Mouse (Mus musculus): ENCODE data around the gene Bok.

Gene Bok

DNA sequence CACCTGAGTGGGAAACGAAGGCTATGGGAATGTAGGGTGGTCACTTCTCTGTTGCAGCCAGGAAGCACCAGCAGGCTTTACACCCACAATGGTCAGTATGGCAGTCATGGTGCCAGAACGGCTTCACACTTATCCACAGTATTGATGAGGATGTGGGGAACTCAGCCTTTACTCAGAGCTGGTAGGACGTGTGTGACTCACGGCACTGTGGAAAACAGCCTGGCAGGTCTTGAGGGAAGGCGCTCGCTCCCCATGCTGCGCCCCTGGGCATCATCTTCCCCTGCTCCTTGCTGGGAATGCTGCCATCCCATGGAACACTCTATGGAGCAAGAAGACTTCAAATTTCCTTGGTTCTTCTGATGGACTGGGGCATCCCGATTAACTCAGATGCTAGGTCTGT lies 5.6 kb downstream of the Bok start:
- DNase-seq: no peak

DNA sequence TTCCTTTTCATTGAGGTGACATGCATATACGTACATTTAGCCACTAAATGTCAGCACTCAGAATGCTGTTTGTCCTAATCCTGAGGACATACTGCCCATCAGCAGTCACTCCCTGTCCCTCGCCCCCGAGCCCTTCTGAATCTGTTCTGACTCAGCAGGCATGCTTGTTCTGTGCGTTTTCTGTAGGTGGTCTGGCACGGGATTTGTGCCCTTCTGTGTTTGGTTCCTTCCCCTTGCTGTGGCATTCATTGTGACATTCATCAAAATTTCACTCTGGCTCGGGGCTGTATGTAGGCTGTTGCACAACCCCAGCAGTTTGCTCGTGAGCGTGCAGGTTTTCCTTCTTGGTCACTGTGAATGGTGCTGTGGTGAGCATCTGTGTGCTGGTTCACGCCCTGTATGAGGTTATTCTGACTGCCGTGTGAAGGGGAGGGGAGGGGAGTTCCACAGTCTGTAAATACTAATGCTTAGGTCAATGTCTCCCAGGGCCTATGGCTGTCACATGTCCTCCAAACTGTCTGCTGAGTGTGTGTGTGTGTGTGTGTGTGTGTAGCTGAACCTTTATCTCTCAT lies 6.4 kb downstream of the Bok start:
- no peak for DNase-seq

DNA sequence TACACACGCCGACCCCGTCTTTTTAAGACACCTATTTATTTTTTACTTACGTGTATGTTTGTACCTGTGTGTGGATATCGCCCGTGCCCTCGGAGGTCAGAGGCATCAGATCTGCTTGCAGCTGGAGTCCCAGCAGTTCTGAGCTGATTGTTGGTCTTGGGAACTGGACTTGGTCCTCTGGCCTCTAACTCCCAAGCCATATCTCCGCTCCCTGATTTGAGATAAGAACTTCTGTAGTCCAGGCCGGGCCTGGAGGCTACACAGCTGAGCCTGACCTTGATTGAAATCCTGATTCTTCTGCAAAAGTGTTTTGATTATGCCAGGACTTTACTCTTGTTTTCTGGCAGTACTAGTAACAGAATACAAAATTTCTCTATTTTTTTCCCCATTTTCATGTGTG lies 7.3 kb downstream of the Bok start:
- DNase-seq: no peak

DNA sequence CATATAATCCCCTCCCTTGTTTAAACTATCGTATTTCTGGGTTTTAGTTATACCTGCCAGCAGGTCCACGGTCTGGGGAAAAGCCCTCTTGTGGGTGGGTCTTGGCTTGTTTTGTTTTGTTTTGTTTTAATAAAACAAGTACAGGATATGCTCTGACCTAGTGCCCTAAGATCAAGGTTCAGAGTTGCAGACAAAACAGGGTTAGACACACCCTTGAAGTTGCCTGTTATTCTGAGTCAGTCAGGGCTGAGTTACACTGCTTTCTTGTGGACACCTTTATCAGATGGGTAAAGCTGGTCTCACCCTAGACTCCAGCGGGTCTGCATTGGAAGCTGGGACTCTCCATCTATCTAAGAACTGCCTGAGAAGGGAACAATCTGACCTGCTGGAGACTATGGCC lies 8.0 kb downstream of the Bok start:
- DNase-seq: no peak

DNA sequence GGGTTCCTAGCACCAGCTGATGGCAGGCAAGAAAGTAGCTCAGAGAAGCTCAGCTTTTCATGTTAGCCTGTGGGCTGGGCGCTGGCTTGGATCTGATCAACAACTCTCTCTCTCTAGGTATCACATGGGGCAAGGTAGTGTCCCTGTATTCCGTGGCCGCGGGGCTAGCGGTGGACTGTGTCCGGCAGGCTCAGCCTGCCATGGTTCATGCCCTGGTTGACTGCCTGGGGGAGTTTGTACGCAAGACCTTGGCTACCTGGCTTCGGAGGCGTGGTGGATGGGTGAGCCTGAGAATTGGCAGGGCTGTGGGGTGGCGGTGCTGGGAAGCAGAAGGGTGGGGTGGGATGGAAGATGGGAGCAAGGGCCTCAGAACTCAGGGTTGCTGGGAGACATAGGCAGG lies 8.5 kb downstream of the Bok start:
- no peak for DNase-seq

DNA sequence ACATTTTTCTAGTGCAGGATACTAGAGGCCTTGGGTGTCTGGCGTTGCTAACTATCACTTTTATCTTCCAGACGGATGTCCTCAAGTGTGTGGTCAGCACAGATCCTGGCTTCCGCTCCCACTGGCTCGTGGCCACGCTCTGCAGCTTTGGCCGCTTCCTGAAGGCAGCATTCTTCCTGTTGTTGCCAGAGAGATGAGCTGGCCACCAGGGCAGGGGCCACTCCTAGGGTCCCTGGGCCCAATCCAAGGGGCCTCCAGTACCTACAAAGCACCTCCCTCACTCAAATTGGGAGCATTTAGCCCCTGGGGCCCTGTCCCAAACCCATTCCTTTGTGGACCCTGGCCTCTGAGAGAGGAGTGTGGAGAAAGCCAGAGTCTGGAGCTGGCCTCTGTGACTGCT lies 9.5 kb downstream of the Bok start:
- DNase-seq: peak; percentile 67 to 72

DNA sequence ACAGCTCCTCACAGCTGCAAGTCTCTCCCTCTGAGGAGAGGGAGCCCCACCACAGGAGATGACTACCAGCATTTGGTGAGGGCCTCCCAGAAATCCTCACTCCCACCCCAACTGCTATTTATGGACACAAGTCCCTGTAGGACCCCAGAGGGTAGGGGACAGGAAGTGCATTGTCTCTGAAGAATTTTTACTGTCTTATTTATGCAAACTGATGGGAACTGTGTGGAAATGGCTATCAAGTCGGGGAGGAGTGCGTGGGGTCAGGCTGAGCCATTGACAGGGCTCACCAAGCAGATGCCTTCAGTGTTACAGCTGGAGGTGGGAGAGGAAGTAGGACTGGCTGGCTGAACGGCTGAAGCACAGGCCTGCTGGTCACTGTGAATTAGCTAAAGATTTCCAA lies 11.9 kb downstream of the Bok start:
- DNase-seq: no peak

DNA sequence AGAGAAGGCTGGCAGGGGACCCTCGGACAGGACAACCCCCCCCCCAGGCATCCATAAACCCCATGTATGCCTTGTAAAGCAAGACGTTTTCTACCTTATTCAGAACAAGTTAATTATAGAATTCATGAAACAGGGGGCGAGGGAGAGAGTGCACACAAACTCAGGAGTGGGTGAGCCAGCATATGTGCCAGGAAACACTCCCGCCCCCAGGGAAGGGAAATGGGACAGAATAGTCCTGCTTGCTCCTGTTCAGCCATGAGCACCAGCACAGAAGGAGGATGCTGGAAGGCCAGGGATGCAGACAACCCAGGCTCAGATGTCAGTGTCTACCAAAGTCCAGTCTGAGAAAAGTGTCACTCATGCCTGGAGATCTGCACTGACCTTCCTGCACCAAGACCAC lies 13.7 kb downstream of the Bok start:
- DNase-seq: no peak

DNA sequence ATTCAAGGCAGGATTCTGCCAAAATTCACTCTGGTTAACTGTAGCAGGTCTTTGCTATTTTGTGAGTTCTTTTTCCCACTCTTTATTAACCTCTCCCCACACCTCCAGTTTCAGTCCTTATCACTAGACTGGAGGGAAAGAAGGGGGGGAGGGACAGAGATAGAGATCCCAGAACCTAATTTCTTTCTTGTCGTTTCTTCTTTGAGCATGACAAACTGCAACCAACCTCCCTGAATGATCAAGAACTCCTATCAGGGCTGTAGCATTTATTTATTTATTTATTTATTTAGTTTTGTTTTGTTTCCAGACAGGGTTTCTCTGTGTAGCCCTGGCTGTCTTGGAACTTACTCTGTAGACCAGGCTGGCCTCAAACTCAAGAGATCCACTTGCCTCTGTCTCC lies 16.6 kb downstream of the Bok start:
- no peak for DNase-seq

DNA sequence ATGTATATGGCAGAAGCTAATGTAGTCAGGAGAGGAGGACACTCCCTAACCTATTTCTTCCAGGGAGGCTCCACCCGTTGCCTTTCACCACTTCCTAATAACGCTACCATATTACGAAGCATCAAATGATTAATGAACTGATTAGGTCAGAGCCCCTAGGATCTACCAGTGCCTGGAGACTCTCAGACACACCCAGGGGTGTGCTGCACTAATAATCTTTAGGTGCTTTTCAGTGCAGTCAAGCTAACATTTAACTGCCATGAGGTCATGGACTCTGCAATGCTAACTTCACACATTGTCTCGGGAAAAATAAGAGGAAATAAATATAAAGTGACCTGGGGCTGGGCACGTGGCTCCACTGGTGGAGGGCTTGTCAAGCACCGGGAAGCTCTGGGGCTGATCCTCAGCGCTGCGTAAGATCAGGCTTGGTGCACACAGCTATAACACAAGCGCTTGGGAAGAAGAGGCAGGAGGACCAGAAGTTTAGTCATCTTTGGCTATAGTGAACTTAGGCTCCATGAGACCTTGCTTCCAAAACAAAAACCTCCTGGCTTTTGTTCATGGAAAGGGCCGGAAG lies 18.1 kb downstream of the Bok start:
- no peak for DNase-seq

DNA sequence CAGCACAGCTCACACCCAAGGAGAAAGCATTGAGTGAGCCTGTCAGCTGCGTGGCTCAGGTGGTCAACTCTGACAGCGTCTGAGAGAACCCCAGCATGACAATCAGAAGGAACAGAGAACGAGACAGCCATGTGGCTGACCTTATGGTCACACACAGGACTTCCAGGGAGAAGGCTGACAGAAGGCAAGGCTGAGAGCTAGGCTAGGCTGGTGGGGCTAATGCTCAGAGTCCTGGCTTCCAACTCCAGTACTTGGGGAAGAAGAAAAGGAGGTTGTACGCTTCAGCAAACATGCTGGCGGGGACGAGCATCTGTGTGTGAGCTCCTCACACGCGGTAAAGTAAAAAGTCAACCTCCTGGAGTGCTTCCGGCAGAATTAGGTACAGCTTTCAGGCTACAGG lies 18.9 kb downstream of the Bok start:
- DNase-seq: peak; percentile 60 to 65

DNA sequence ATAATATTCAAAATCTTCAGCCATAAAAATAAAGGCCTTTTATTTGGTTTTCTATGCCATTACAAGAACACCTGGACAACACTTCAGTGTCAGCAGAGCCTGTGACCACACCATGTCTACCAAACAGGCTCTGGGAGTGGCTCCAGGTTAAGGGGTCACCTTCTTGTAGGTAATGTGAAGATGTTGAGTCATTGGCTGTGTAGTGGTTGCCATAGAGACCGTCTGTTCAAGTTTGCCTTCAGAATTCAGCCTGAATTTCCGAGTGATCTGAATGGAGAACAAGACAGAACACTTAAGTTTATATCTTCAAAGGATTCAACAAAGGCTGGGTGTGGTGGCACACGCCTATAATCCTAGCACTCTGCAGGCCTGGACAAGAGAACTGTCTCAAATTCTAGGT lies 19.9 kb downstream of the Bok start:
- no peak for DNase-seq

DNA sequence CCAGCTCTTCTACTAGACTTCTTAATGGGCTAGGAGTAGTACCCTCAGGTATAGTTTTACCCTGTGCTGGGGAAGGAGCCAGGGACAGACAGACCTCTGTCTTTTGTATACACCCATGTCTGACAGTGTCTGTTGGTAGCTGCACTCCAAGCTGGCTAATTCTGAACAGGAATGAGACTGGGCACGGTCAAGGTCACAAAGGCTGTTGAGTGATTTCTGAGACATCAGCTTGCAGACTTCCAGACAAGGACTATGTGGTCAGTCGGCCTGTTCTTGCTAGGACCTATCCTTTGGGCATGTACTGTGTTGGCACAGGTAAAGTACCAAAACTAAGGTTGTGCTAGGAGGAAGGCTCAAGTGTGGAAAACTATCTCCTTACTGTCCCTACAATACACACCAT lies 30.7 kb downstream of the Bok start:
- no peak for DNase-seq

DNA sequence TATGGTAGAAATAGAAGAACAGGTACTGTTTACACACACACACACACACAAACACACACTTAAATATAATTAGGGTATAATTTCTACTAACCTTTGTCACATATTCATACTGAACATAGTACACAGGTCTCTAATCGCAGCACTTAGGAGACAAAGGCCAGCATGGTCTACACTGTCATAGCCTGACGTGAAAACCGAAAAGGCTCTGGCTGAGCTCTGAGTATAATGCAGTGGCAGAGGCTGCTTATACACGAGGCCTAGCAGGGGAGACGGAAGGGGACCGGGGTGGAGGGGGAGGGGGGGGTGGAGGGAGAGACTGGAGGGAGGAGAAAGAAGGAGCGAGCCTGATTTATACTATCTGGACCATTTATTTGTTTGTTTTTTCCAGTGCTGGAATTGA lies 36.1 kb downstream of the Bok start:
- no peak for DNase-seq

DNA sequence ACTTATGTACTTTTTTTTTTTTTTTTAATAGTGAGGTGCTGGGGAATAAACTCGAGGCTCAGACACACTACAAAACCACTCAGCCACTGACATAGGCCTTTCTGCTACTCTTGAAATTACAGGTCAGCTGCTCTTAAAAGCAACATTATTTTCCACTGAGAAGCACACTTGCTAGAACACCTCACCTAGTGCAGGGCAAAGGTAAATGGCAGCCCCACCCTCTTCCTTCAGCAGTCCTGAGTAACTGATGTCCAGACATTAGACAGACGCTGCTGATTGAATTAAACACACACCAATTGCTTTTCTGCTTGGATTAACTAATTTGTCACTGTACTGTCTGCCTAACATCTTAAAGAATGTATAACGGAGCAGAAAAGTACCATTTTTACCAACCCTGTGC lies 39.2 kb downstream of the Bok start:
- no peak for DNase-seq

DNA sequence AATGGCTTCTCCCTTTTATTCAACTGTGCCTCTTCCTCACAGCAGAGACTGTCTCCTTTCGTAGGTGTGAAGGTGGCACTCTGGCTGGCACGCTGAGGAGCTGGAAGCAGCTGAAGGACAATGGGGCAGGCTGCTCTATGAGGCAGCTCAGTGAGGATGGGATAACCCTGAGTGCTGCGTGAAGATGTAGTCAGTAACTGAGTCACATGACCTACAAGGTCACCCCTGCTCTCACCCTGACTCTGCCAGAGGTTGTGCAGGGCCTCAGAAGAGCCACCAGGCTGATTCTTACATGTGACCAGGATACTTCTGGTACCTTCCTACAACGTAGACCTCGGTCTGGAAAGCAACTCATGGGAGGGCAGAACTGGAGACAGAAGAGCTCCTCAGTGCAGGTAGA lies 40.2 kb downstream of the Bok start:
- no peak for DNase-seq

DNA sequence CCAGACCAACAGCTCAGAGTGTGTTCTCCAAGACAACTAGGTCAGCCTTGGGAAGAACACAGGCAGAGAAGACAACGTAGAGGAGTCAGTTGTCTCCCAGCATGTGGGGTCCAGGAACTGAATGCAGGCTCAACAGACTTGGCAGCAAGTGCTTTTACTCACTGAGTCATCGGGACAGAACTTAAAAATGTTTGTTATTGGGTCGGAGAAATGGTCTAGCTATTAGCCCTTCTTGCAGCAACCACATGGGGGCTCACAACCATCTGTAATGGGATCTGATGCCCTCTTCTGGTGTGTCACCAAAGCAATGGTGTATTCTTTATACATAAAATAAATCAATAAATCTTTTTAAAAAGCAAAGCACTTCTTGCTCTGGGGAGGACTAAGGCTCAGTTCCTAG lies 40.7 kb downstream of the Bok start:
- peak in 1 of 2 experiments; percentile 17 for DNase-seq

DNA sequence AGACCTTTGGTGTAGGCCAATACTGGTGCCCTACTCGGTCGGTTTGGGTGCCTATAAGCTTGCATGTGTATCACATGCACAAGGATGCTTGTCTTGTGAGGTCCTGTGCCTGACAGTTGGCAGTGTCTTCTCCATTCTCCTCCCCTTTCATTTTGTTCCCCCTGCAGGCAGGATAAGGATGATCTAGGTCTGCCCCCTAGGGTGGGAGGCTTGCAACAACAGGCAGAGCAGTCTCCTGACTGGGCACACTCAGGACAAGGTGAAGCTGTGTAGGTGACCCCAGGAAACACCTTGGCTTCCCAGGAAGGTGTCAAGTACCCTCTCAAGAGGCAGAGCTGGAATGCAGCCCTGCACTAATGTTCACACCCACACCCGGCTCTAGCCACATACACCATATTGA lies 41.5 kb downstream of the Bok start:
- peak; percentile 85 for DNase-seq

DNA sequence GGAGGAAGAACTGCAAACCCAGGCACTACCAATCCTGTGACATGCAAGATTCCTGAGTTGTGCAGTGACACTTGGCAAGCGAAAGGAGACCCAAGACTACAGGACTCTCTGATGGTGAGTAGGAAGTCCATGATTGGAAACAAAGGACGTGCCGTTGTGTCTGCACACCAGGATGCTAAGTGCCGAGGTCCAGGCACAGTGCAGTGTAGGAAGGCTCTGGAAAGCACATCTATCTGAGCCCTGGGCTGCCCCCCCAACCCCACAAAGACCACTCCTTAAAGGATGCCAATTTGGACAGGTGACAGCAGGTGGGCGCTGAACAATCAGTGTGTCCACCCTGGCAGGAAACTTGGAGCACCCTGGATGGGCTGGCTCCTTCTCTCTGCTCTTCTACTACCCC lies 45.6 kb downstream of the Bok start:
- DNase-seq: peak; percentile 20 to 27

DNA sequence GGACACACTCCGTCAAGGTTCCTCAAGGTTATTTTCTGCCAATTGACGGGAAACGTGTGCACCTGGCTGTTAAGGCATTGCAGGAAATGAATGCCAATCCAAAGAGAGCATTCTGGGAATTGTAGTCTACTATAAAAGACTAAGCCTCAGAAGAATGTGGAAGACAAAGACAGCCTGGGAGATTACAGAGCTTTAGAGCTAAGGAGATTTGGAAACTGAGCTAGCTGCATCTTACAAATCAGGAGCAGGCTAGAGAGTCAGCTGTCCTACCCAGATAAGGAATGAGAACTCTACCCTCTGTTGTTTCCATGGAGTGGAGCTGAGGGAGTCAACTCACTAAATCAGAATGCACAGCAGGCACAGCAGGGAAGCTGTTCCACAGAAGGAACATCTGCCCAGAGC lies 46.4 kb downstream of the Bok start:
- peak in 1 of 2 experiments; percentile 38 for DNase-seq

DNA sequence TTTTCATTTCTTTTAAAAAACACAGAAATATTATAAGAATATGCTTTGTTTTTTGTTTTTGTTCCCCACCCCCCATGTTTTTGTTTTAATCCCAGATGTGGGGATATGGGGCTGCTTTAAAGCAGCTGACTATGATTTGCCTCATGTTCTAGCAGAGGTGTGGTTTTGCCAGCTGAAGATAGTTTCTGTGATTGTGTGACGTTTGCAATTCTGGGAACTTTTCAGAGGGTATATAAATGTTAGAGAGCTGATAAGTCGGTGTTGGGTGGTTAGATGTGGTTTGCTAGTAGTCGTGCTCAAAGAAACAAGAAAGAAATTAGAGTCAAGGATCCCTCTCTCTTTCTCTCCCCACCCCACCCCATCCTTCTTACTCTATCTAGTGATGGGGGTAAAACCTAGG lies 50.4 kb downstream of the Bok start:
- DNase-seq: no peak

DNA sequence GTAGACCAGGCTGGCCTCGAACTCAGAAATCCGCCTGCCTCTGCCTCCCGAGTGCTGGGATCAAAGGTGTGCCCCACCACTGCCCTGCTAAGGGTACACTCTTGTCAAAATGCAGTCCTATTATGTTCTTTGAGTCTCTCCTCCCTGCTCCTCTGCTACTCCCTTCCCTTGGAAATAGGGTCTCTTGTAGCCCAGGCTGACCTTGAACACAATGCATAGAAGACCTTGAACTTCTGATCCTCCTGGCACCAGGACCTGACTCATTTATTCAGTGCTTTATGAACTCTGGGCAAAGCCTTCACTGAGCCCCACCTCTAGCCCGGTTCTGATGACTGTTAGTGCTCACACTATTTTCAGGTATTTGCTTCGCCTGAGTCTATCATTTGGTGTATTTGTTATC lies 52.3 kb downstream of the Bok start:
- DNase-seq: no peak

DNA sequence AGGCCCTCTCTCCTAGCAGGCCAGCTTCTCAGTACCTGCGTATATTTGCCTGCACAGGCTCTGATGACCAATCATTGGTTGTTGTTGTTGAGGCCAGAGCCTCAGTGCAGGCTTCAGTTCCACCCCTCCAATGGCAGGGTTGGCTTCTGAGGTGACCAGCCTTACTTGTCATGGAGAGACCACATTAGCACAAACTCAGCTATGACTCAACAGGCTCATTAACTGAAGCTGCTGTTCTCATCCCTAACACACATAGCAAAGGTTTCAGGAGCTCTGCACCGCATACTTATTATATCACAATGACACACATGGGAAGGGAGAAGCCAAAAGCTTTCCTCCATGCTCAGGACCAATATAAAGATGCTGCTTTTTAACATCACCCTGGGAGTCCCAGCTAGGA lies 55.2 kb downstream of the Bok start:
- no peak for DNase-seq

DNA sequence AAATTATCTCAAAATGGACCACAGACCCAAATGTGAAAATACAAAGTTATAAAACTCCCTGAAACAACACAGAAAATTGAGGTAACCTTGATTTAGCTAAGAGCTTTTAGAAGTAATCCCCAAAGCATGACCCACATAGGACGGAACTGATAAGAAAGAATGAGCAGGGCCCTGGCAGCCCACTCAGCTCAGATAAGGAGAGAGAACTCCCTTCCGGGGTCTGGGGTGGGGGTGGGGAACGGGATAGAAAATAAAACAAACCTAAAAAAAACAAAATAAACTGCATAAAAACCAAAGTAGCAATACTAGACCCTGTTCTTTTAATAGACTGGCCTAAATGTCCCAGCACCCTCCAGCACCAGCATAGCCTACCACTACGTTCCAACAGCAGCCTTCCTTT lies 56.5 kb downstream of the Bok start:
- no peak for DNase-seq

DNA sequence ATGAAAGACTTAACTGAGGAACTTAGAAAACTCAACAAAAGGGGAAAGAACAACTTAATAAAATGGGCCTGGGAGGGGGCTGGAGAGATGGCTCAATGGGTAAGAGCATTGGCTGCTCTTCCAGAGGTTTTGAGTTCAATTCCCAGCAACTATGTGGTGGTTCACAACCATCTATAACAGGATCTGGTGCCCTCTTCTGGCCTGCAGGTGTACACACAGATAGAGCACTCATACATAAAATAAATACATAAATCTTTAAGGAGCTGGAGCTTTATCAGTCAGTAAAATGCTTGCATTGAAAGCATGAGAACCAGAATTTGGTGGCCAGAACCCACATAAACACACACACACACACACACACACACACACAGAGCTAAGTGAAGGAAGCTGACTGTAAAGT lies 57.5 kb downstream of the Bok start:
- no peak for DNase-seq
